Mouse (Mus musculus) heart, postnatal 0 days (tissue): ENCODE data around the gene Atf5. TPM values are rescaled to one million over a fixed set of nuclear protein-coding genes. Genes with fewer than 3 reads are reported as not detected.

Source experiments
- ATAC-seq: fragments of 200-750 bp; cut with Nextera tagmentation; 2 replicates; pipeline ENCODE4 v1.8.0; 2017; ENCODE audit warnings: low read depth, moderate number of reproducible peaks, moderate library complexity; ENCODE audit not compliant: insufficient read depth
- DNase-seq: peaks from one replicate; pipeline ENCODE4 v3.0.0-alpha.2; 2016; ENCODE audit warnings: low spot score
- H3K27ac ChIP-seq: fragments of 300-500 bp; sonication (generic); 2 replicates; pipeline ENCODE4 v1.5.1; 2014; ENCODE audit warnings: low read depth, mild to moderate bottlenecking
- H3K27me3 ChIP-seq: fragments of 300-500 bp; sonication (generic); 2 replicates; pipeline ENCODE4 v1.6.1; 2014; ENCODE audit warnings: low read length, mixed read lengths; ENCODE audit not compliant: control insufficient read depth, insufficient read depth
- H3K36me3 ChIP-seq: fragments of 300-500 bp; sonication (generic); replicated peaks from 2 replicates; pipeline ENCODE4 v1.6.1; 2014; ENCODE audit warnings: low read length, mixed read lengths; ENCODE audit not compliant: control insufficient read depth, insufficient read depth
- H3K4me1 ChIP-seq: fragments of 300-500 bp; sonication (generic); 2 replicates; pipeline ENCODE4 v1.6.1; 2014; ENCODE audit warnings: antibody characterized with exemption; ENCODE audit not compliant: control insufficient read depth, insufficient read depth
- H3K4me2 ChIP-seq: fragments of 300-500 bp; sonication (generic); 2 replicates; pipeline ENCODE4 v1.6.1; 2014; ENCODE audit warnings: low read depth, mild to moderate bottlenecking, low read length, moderate library complexity
- H3K4me3 ChIP-seq: fragments of 300-500 bp; sonication (generic); 2 replicates; pipeline ENCODE4 v1.5.1; 2014; ENCODE audit warnings: low read depth, low read length
- H3K9ac ChIP-seq: fragments of 300-500 bp; sonication (generic); replicated peaks from 2 replicates; pipeline ENCODE4 v1.6.1; 2014; ENCODE audit warnings: low read depth, low read length, mixed read lengths
- H3K9me3 ChIP-seq: fragments of 300-500 bp; sonication (generic); replicated peaks from 2 replicates; pipeline ENCODE4 v1.6.1; 2016; ENCODE audit warnings: low read length; ENCODE audit not compliant: control insufficient read depth
- CTCF ChIP-seq: IDR thresholded peaks from 2 replicates; pipeline ENCODE4 v1.5.1; 2016; ENCODE audit warnings: antibody characterized with exemption, control low read depth, low read depth
- EP300 ChIP-seq: IDR thresholded peaks from 2 replicates; pipeline ENCODE4 v1.6.1; 2016; ENCODE audit warnings: antibody characterized with exemption, low read depth
- WGBS: fragments of 180-500 bp; shearing (Covaris S2); extraction: QIAGEN DNeasy Blood & Tissue Kit; methylation state at CpG from one replicate; pipeline ENCODE4 v1.1.7; 2014; 5-methylcytosine and 5-hydroxymethylcytosine counted together
- microRNA counts: library from miRNA; unstranded; fragments of <30 nt; microRNA quantifications from one replicate; lab custom pipeline; 2015
- microRNA-seq: library from miRNA; unstranded; fragments of <30 nt; microRNA quantifications from one replicate; pipeline ENCODE4, GENCODE M21; 2016
- polyA plus RNA-seq: library from polyadenylated mRNA; unstranded; fragments of >200 nt; fragmentation: Nextera tagmentation; extraction: Ambion mirVana; gene quantifications from 2 replicates; pipeline ENCODE4 v1.2.1, GENCODE M21; 2015
- total RNA-seq: library from RNA; depleted of rRNA; stranded (reverse); fragments of >200 nt; gene quantifications from 2 replicates; pipeline ENCODE4 v1.2.3, GENCODE M21; 2014; ENCODE audit warnings: low replicate concordance; rRNA removed

Gene Atf5
- total and polyA plus RNA-seq, 2 experiments from 2014 or later: 3.0 to 16.0 TPM

DNA sequence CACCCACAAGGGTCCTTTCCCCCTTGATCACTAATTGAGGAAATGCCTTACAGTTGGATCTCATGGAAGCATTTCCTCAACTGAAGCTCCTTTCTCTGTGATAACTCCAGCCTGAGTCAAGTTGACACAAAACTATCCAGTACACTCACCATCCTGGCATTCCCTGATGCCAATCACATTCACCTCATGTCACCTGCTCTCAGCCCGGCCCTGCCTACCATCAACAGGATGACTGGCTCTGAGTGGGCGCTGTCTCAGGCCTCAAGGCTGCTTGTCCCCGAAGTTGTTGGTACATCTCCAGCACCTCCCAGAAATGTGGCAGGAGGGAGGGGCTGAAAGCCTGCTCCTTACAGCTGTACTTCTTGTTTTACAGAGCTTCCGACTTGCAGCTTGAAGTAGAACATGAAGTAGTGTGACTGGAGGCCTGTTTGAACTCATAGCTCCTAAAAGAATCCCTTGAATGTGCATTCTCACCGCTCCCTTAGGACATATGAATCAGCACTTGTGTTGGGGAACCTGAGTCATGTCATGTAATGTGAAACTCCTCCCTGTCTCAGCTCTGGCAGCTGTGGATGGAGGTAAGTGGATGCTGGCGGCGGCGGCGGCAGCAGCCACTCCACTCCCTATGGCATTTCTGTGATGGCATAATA, 39.5 kb downstream of the Atf5 start:
- Histone ChIP-seq H3K27ac (no peak overlapping the region), H3K4me3 (no peak overlapping the region), H3K9ac (no peak overlapping the region), H3K4me2 (no peak overlapping the region), H3K9me3 (no peaks in the 10 kb centered on the region), H3K4me1 (no peaks in the 10 kb centered on the region), H3K27me3 (no peaks in the 10 kb centered on the region), H3K36me3 (peaks cover 54% of the 10 kb centered on the region)
- DNase-seq: no peak
- TF ChIP-seq EP300 (no peak), CTCF (no peak)
- WGBS: 82% methylated on average over 9 of the region's 9 CpGs
- no peak for ATAC-seq

DNA sequence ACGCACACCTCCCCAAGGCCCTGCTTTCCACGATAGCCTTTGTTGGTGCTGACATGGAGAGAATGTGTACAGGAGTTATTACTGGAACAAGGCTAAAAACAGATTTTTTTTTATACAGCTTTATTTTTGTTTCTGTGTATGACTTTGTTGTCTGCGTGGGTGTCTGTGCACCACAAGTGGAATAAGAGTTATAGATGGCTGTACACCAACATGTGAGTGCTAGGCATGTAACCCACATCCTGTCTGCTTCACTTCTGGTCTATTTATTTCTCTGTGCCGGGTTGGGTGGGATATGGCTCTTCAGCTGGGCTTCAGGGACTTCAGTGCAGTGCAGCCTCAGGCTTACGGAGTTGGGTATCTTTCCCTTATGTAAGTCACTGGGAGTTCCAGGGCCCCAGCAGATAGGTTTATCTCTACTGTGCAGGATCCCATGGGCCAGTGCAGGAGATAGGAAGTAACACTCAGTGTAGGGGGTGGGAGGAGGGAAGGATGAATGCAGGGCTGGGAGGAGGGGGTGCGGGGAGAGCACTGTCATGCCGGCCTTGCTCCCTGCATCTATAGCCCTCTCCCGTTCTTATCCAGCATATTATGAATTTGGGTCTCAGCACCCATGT, 43.8 kb downstream of the Atf5 start:
- Histone ChIP-seq H3K4me1 (no peaks in the 10 kb centered on the region), H3K27ac (no peak overlapping the region), H3K36me3 (peaks cover 84% of the 10 kb centered on the region), H3K9me3 (no peaks in the 10 kb centered on the region), H3K27me3 (no peaks in the 10 kb centered on the region), H3K4me3 (no peak overlapping the region), H3K9ac (no peak overlapping the region), H3K4me2 (no peak overlapping the region)
- ATAC-seq (no peak), DNase-seq (no peak)
- WGBS: 72% methylated on average over 8 of the region's 8 CpGs
- TF ChIP-seq CTCF (no peak), EP300 (no peak)

DNA sequence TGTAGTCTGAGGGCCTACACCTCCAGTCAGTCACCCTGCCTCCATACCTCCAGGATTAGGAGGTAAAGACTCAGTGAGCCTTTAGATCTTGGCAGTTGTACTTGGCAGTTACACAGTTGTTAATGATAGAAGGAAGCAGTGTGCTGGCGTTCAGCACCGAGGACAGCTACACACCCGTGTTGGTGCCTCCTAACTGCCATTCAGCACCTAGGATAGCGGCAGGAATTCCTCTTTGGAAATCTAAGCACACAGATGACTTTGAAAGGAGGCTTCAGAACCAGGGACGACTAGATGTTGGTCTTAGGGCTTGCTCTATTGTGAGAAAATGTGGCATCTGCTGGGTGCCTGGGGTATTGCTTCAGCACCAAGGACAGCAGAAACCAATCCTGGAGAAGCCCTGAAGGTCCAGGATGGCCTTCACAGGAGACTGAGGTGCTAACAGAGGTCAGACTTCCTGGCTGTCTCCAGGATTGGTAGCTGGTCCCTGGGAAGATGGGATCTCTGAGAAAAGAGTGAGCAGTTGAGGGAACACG, 46.3 kb downstream of the Atf5 start:
- Histone ChIP-seq H3K4me2 (no peak overlapping the region), H3K4me3 (no peak overlapping the region), H3K27me3 (no peaks in the 10 kb centered on the region), H3K4me1 (no peaks in the 10 kb centered on the region), H3K36me3 (peaks cover 73% of the 10 kb centered on the region), H3K9me3 (no peaks in the 10 kb centered on the region), H3K9ac (no peak overlapping the region), H3K27ac (no peak overlapping the region)
- TF ChIP-seq EP300 (no peak), CTCF (peak; percentile 20)
- ATAC-seq (peak; percentile 75; the same call in 1 of the 2 replicates), DNase-seq (peak; percentile 88)
- 11% methylated on average over 6 of the region's 6 CpGs for WGBS

GRCm38 (mm10) chr7:44768129-44768528, 48.3 kb downstream of the Atf5 start:
- no peak for DNase-seq
- peaks cover 72% of the 10 kb centered on the region for H3K36me3 ChIP-seq
- H3K4me1 ChIP-seq: no peaks in the 10 kb centered on the region
- no peak overlapping the region for H3K27ac ChIP-seq
- H3K9me3 ChIP-seq: no peaks in the 10 kb centered on the region
- H3K9ac ChIP-seq: no peak overlapping the region
- ATAC-seq: no peak
- TF ChIP-seq CTCF: no peak
- TF ChIP-seq EP300: no peak
- H3K27me3 ChIP-seq: no peaks in the 10 kb centered on the region
- H3K4me3 ChIP-seq: no peak overlapping the region
- no peak overlapping the region for H3K4me2 ChIP-seq
- WGBS: 79% methylated on average over 5 of the region's 5 CpGs

MicroRNAs encoded within 50 kb of the gene (microRNA counts, 519-probe panel; counts per million panel counts)
- microRNA mmu-miR-707 (lab: Ali Mortazavi, UCI): not detected

Small RNA genes within 50 kb of the gene (microRNA-seq; reads per million reads assigned to microRNA genes)
- not detected for gene Mir707

Other genes with a start within 250 kb of the Atf5 start
- 1.2 TPM in 1 of 2 replicates, not detected in the other for gene Napsa, start 244.3 kb downstream of the Atf5 start, total RNA-seq
- gene Napsa, start 244.3 kb downstream of the Atf5 start, polyA plus RNA-seq: 0.65 and 0.81 TPM in 2 replicates
- not detected in 2 replicates for gene Kcnc3, start 226.0 kb downstream of the Atf5 start, total RNA-seq
- gene Kcnc3, start 226.0 kb downstream of the Atf5 start, polyA plus RNA-seq: not detected in 2 replicates
- gene Myh14, start 145.8 kb downstream of the Atf5 start, total RNA-seq: 2.9 TPM in 2 replicates
- gene Myh14, start 145.8 kb downstream of the Atf5 start, polyA plus RNA-seq: 0.89 and 1.4 TPM in 2 replicates
- not detected in 2 replicates for gene Izumo2, start 107.9 kb downstream of the Atf5 start, total RNA-seq
- gene Izumo2, start 107.9 kb downstream of the Atf5 start, polyA plus RNA-seq: not detected in 2 replicates
- gene Vrk3, start 68.2 kb downstream of the Atf5 start, total RNA-seq: 25.7 and 31.7 TPM in 2 replicates
- 28.7 and 32.9 TPM in 2 replicates for gene Vrk3, start 68.2 kb downstream of the Atf5 start, polyA plus RNA-seq
- 0.46 TPM in 1 of 2 replicates, not detected in the other for gene Zfp473, start 65.6 kb downstream of the Atf5 start, total RNA-seq
- 0.15 TPM in 2 replicates for gene Zfp473, start 65.6 kb downstream of the Atf5 start, polyA plus RNA-seq
- 75.3 and 78.0 TPM in 2 replicates for gene Nup62, start 570 bp downstream of the Atf5 start, total RNA-seq
- gene Nup62, start 570 bp downstream of the Atf5 start, polyA plus RNA-seq: 37.6 and 40.9 TPM in 2 replicates
- not detected in 2 replicates for gene Il4i1, start 271 bp downstream of the Atf5 start, total RNA-seq
- 0.93 and 1.1 TPM in 2 replicates for gene Il4i1, start 271 bp downstream of the Atf5 start, polyA plus RNA-seq
- gene Akt1s1, start 32.3 kb upstream of the Atf5 start, total RNA-seq: 81.8 and 137 TPM in 2 replicates
- gene Akt1s1, start 32.3 kb upstream of the Atf5 start, polyA plus RNA-seq: 91.3 and 91.8 TPM in 2 replicates
- gene Tbc1d17, start 32.4 kb upstream of the Atf5 start, total RNA-seq: 43.5 and 101 TPM in 2 replicates
- gene Tbc1d17, start 32.4 kb upstream of the Atf5 start, polyA plus RNA-seq: 51.7 and 57.5 TPM in 2 replicates
- gene Pnkp, start 40.5 kb upstream of the Atf5 start, total RNA-seq: 43.6 and 45.9 TPM in 2 replicates
- gene Pnkp, start 40.5 kb upstream of the Atf5 start, polyA plus RNA-seq: 24.5 and 27.2 TPM in 2 replicates
- 335 and 364 TPM in 2 replicates for gene Ptov1, start 53.1 kb upstream of the Atf5 start, total RNA-seq
- gene Ptov1, start 53.1 kb upstream of the Atf5 start, polyA plus RNA-seq: 246 and 248 TPM in 2 replicates
- 112 and 136 TPM in 2 replicates for gene Med25, start 76.1 kb upstream of the Atf5 start, total RNA-seq
- gene Med25, start 76.1 kb upstream of the Atf5 start, polyA plus RNA-seq: 69.0 and 73.3 TPM in 2 replicates
- gene Fuz, start 79.4 kb upstream of the Atf5 start, total RNA-seq: 25.0 and 50.8 TPM in 2 replicates
- 10.0 and 12.0 TPM in 2 replicates for gene Fuz, start 79.4 kb upstream of the Atf5 start, polyA plus RNA-seq
- 63.1 and 99.0 TPM in 2 replicates for gene Ap2a1, start 112.8 kb upstream of the Atf5 start, total RNA-seq
- gene Ap2a1, start 112.8 kb upstream of the Atf5 start, polyA plus RNA-seq: 36.2 and 37.1 TPM in 2 replicates
- not detected in 2 replicates for gene Tsks, start 126.5 kb upstream of the Atf5 start, total RNA-seq
- gene Tsks, start 126.5 kb upstream of the Atf5 start, polyA plus RNA-seq: 0.16 and 0.27 TPM in 2 replicates
- gene Cpt1c, start 158.2 kb upstream of the Atf5 start, total RNA-seq: 7.5 and 12.7 TPM in 2 replicates
- gene Cpt1c, start 158.2 kb upstream of the Atf5 start, polyA plus RNA-seq: 3.4 and 3.9 TPM in 2 replicates
- gene Prmt1, start 169.9 kb upstream of the Atf5 start, total RNA-seq: 152 and 173 TPM in 2 replicates
- 271 and 300 TPM in 2 replicates for gene Prmt1, start 169.9 kb upstream of the Atf5 start, polyA plus RNA-seq
- gene Irf3, start 181.0 kb upstream of the Atf5 start, total RNA-seq: 31.7 and 61.1 TPM in 2 replicates
- 44.8 and 51.7 TPM in 2 replicates for gene Irf3, start 181.0 kb upstream of the Atf5 start, polyA plus RNA-seq
- gene Bcl2l12, start 182.1 kb upstream of the Atf5 start, total RNA-seq: 20.3 and 22.0 TPM in 2 replicates
- 25.5 and 27.5 TPM in 2 replicates for gene Bcl2l12, start 182.1 kb upstream of the Atf5 start, polyA plus RNA-seq
- 37.8 and 38.9 TPM in 2 replicates for gene Scaf1, start 199.7 kb upstream of the Atf5 start, total RNA-seq
- gene Scaf1, start 199.7 kb upstream of the Atf5 start, polyA plus RNA-seq: 15.9 and 17.9 TPM in 2 replicates
- gene Rras, start 201.3 kb upstream of the Atf5 start, total RNA-seq: 38.4 and 62.0 TPM in 2 replicates
- gene Rras, start 201.3 kb upstream of the Atf5 start, polyA plus RNA-seq: 85.7 and 90.0 TPM in 2 replicates
- gene Prr12, start 236.2 kb upstream of the Atf5 start, total RNA-seq: 5.4 and 12.5 TPM in 2 replicates
- gene Prr12, start 236.2 kb upstream of the Atf5 start, polyA plus RNA-seq: 3.8 TPM in 2 replicates
- gene Nosip, start 245.8 kb upstream of the Atf5 start, total RNA-seq: 21.5 and 73.9 TPM in 2 replicates
- gene Nosip, start 245.8 kb upstream of the Atf5 start, polyA plus RNA-seq: 38.2 and 43.7 TPM in 2 replicates
- gene Prrg2, start 246.0 kb upstream of the Atf5 start, total RNA-seq: 8.3 and 22.0 TPM in 2 replicates
- gene Prrg2, start 246.0 kb upstream of the Atf5 start, polyA plus RNA-seq: 12.4 and 13.3 TPM in 2 replicates